Mouse (Mus musculus): ENCODE data around the gene Rrp9. TPM values are rescaled to one million over a fixed set of nuclear protein-coding genes. Genes with fewer than 3 reads are reported as not detected.

Gene Rrp9
- polyA plus RNA-seq, 1 experiment from 2014 or later = 14.5 TPM

- TF ChIP-seq CTCF (IDR thresholded peaks at IDR 0.05; ENCODE audit: low read depth) (no peak), EP300 (IDR thresholded peaks at IDR 0.05; ENCODE audit: low read depth) (no peak)
- H3K36me3 ChIP-seq (replicated peaks; ENCODE audit: insufficient read depth, low read length) = peaks cover 20% of the 10 kb centered on the region
- no peak overlapping the region for H3K27ac ChIP-seq (ENCODE audit: low read depth)
- WGBS (ENCODE audit: insufficient replicate concordance) = 71% methylated on average over 9 of the region's 9 CpGs
- peak overlapping the region; percentile 61 for H3K4me3 ChIP-seq (ENCODE audit: low read depth, low read length)
- H3K4me2 ChIP-seq (ENCODE audit: low read depth, low read length) = peak overlapping the region; percentile 98
- no peaks in the 10 kb centered on the region for H3K9me3 ChIP-seq (ENCODE audit: low read length)
- ATAC-seq = no peak
- H3K4me1 ChIP-seq (ENCODE audit: insufficient read depth) = peaks cover 20% of the 10 kb centered on the region
- H3K9ac ChIP-seq (replicated peaks) = peak overlapping the region; percentile 68
- DNase-seq = no peak
- no peaks in the 10 kb centered on the region for H3K27me3 ChIP-seq (ENCODE audit: insufficient read depth, low read length)
These were observed 2.3 kb downstream of the Rrp9 start for GRCm38 (mm10) chr9:106478101-106478500.

- ATAC-seq (no peak), DNase-seq (no peak)
- Histone ChIP-seq H3K9me3 (ENCODE audit: low read length) (no peaks in the 10 kb centered on the region), H3K4me1 (ENCODE audit: insufficient read depth) (peaks cover 20% of the 10 kb centered on the region), H3K4me2 (ENCODE audit: low read depth, low read length) (no peak overlapping the region), H3K27me3 (ENCODE audit: insufficient read depth, low read length) (no peaks in the 10 kb centered on the region), H3K4me3 (ENCODE audit: low read depth, low read length) (no peak overlapping the region), H3K36me3 (replicated peaks; ENCODE audit: insufficient read depth, low read length) (peaks cover 40% of the 10 kb centered on the region), H3K9ac (replicated peaks) (no peak overlapping the region), H3K27ac (ENCODE audit: low read depth) (no peak overlapping the region)
- WGBS (ENCODE audit: insufficient replicate concordance) = 84% methylated on average over 7 of the region's 7 CpGs
- TF ChIP-seq CTCF (IDR thresholded peaks at IDR 0.05; ENCODE audit: low read depth) = no peak
These were observed 4.8 kb downstream of the Rrp9 start for GRCm38 (mm10) chr9:106480541-106480940.

GRCm38 (mm10) chr9:106481075-106481474 lies 5.3 kb downstream of the Rrp9 start:
- Histone ChIP-seq H3K4me2 (ENCODE audit: low read depth, low read length) (no peak overlapping the region), H3K27me3 (ENCODE audit: insufficient read depth, low read length) (no peaks in the 10 kb centered on the region), H3K9me3 (ENCODE audit: low read length) (no peaks in the 10 kb centered on the region), H3K27ac (ENCODE audit: low read depth) (no peak overlapping the region), H3K4me1 (ENCODE audit: insufficient read depth) (peaks cover 16% of the 10 kb centered on the region), H3K36me3 (replicated peaks; ENCODE audit: insufficient read depth, low read length) (peaks cover 42% of the 10 kb centered on the region), H3K4me3 (ENCODE audit: low read depth, low read length) (no peak overlapping the region), H3K9ac (replicated peaks) (no peak overlapping the region)
- ATAC-seq = no peak
- TF ChIP-seq CTCF (IDR thresholded peaks at IDR 0.05; ENCODE audit: low read depth) (no peak), EP300 (IDR thresholded peaks at IDR 0.05; ENCODE audit: low read depth) (no peak)
- DNase-seq = no peak
- 69% methylated on average over 15 of the region's 15 CpGs for WGBS (ENCODE audit: insufficient replicate concordance)

- no peaks in the 10 kb centered on the region for H3K27me3 ChIP-seq (ENCODE audit: insufficient read depth, low read length)
- no peaks in the 10 kb centered on the region for H3K9me3 ChIP-seq (ENCODE audit: low read length)
- no peak for ATAC-seq
- no peak for DNase-seq
- 89% methylated on average over 13 of the region's 13 CpGs for WGBS (ENCODE audit: insufficient replicate concordance)
- H3K4me1 ChIP-seq (ENCODE audit: insufficient read depth) = peaks cover 12% of the 10 kb centered on the region
- no peak for TF ChIP-seq EP300 (IDR thresholded peaks at IDR 0.05; ENCODE audit: low read depth)
- H3K4me3 ChIP-seq (ENCODE audit: low read depth, low read length) = no peak overlapping the region
- no peak overlapping the region for H3K4me2 ChIP-seq (ENCODE audit: low read depth, low read length)
- H3K27ac ChIP-seq (ENCODE audit: low read depth) = no peak overlapping the region
- H3K36me3 ChIP-seq (replicated peaks; ENCODE audit: insufficient read depth, low read length) = peaks cover 42% of the 10 kb centered on the region
- no peak overlapping the region for H3K9ac ChIP-seq (replicated peaks)
These were observed 5.9 kb downstream of the Rrp9 start for GRCm38 (mm10) chr9:106481676-106482075.

GRCm38 (mm10) chr9:106482578-106483115 lies 6.9 kb downstream of the Rrp9 start:
- Histone ChIP-seq H3K9ac (replicated peaks) (no peak overlapping the region), H3K4me3 (ENCODE audit: low read depth, low read length) (no peak overlapping the region), H3K27me3 (ENCODE audit: insufficient read depth, low read length) (no peaks in the 10 kb centered on the region), H3K27ac (ENCODE audit: low read depth) (no peak overlapping the region), H3K4me2 (ENCODE audit: low read depth, low read length) (no peak overlapping the region), H3K9me3 (ENCODE audit: low read length) (no peaks in the 10 kb centered on the region), H3K36me3 (replicated peaks; ENCODE audit: insufficient read depth, low read length) (peaks cover 42% of the 10 kb centered on the region), H3K4me1 (ENCODE audit: insufficient read depth) (peaks cover 7% of the 10 kb centered on the region)
- TF ChIP-seq EP300 (IDR thresholded peaks at IDR 0.05; ENCODE audit: low read depth) = no peak
- no peak for TF ChIP-seq CTCF (IDR thresholded peaks at IDR 0.05; ENCODE audit: low read depth)
- WGBS (ENCODE audit: insufficient replicate concordance) = 80% methylated on average over 17 of the region's 17 CpGs
- ATAC-seq = no peak
- DNase-seq = no peak

GRCm38 (mm10) chr9:106483136-106483535 lies 7.4 kb downstream of the Rrp9 start:
- no peak overlapping the region for H3K27ac ChIP-seq (ENCODE audit: low read depth)
- TF ChIP-seq EP300 (IDR thresholded peaks at IDR 0.05; ENCODE audit: low read depth) (no peak), CTCF (IDR thresholded peaks at IDR 0.05; ENCODE audit: low read depth) (no peak)
- no peak overlapping the region for H3K4me3 ChIP-seq (ENCODE audit: low read depth, low read length)
- H3K4me2 ChIP-seq (ENCODE audit: low read depth, low read length) = no peak overlapping the region
- H3K4me1 ChIP-seq (ENCODE audit: insufficient read depth) = peaks cover 2% of the 10 kb centered on the region
- H3K36me3 ChIP-seq (replicated peaks; ENCODE audit: insufficient read depth, low read length) = peaks cover 42% of the 10 kb centered on the region
- no peaks in the 10 kb centered on the region for H3K27me3 ChIP-seq (ENCODE audit: insufficient read depth, low read length)
- no peak overlapping the region for H3K9ac ChIP-seq (replicated peaks)
- 92% methylated on average over 10 of the region's 10 CpGs for whole genome bisulfite sequencing (ENCODE audit: insufficient replicate concordance)
- ATAC-seq = no peak
- no peak for DNase-seq
- no peaks in the 10 kb centered on the region for H3K9me3 ChIP-seq (ENCODE audit: low read length)

GRCm38 (mm10) chr9:106483606-106484005 lies 7.8 kb downstream of the Rrp9 start:
- Histone ChIP-seq H3K4me3 (ENCODE audit: low read depth, low read length) (no peak overlapping the region), H3K27ac (ENCODE audit: low read depth) (no peak overlapping the region), H3K9ac (replicated peaks) (no peak overlapping the region), H3K4me2 (ENCODE audit: low read depth, low read length) (no peak overlapping the region), H3K9me3 (ENCODE audit: low read length) (no peaks in the 10 kb centered on the region), H3K36me3 (replicated peaks; ENCODE audit: insufficient read depth, low read length) (peaks cover 42% of the 10 kb centered on the region), H3K4me1 (ENCODE audit: insufficient read depth) (no peaks in the 10 kb centered on the region), H3K27me3 (ENCODE audit: insufficient read depth, low read length) (no peaks in the 10 kb centered on the region)
- ATAC-seq (no peak), DNase-seq (no peak)
- TF ChIP-seq CTCF (IDR thresholded peaks at IDR 0.05; ENCODE audit: low read depth) (no peak), EP300 (IDR thresholded peaks at IDR 0.05; ENCODE audit: low read depth) (no peak)
- 86% methylated on average over 17 of the region's 17 CpGs for WGBS (ENCODE audit: insufficient replicate concordance)

All from liver, postnatal 0 days (tissue).